Mouse (Mus musculus) neutrophil, adult 5-6 weeks (primary cell): ENCODE data around the gene Qpctl. TPM values are rescaled to one million over a fixed set of nuclear protein-coding genes. Genes with fewer than 3 reads are reported as not detected.

Experiments used
- ATAC-seq: fragments of 151-379, 151-347 bp; 2 replicates; pipeline ENCODE4 v1.8.0; 2017; ENCODE audit warnings: mild to moderate bottlenecking, moderate TSS enrichment; ENCODE audit not compliant: insufficient number of reproducible peaks, poor library complexity, low FRiP score, severe bottlenecking; ENCODE audit errors: extremely low read depth
- total RNA-seq: library from RNA; stranded (forward); fragments of 200-1000 nt; gene quantifications from 2 replicates; pipeline ENCODE4 v1.2.3, GENCODE M21; 2017

Qpctl gene
- total RNA-seq, 1 experiment from 2014 or later: 3.8 TPM

DNA sequence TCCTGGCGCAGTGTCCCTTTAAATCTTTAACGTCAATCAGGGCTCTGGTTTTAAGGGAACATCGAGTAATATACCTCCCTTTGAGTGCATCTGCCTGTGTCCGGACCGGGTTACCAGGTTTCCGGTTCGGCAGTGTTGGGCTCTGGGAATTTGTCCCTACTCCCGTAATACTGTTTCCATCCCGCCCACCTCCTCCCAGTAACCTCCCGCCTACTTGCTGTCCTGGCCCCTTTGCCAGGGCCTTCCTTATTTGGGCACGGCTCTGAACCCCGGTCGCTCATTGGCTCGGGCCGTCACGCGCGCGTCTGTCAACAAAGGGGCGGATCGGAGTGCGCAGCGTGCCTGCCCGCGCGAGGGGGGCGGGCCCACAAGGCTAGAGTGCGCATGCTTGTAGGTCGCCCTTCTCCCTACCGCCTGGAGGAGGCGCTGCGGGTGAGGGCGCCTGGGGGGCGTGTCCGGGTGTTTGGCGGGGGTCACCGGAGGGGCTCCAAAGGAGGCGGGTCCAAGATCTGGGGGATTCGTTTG lies 17.7 kb downstream of the Qpctl start:
- peak; percentile 90 for ATAC-seq

- ATAC-seq: no peak
Observed at GRCm38 (mm10) chr7:19130657-19131056, 18.4 kb downstream of the Qpctl start.

GRCm38 (mm10) chr7:19129396-19129795 lies 19.7 kb downstream of the Qpctl start:
- no peak for ATAC-seq

GRCm38 (mm10) chr7:19127744-19128143 lies 21.3 kb downstream of the Qpctl start:
- no peak for ATAC-seq

GRCm38 (mm10) chr7:19124713-19125112 lies 24.4 kb downstream of the Qpctl start:
- no peak for ATAC-seq

DNA sequence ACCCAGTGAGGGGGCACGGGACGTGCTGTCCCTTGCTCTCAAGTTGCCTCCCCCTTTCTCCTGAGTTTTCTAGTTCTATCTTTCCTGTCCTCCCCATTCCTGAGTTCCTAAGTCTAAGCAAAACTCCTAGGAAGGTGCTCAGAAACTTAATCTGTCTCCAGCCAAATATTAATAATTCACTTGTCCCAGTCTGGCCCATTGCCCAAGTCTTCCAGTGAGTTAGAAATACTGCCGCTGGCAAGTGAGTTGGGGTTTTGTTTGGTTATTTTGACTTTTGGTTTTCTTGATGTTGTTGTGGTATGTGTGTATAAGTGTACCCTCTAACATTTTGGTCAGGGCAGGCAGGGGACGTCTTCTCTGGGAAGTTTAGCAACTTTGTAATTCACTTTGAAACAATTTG lies 27.4 kb downstream of the Qpctl start:
- ATAC-seq: no peak

DNA sequence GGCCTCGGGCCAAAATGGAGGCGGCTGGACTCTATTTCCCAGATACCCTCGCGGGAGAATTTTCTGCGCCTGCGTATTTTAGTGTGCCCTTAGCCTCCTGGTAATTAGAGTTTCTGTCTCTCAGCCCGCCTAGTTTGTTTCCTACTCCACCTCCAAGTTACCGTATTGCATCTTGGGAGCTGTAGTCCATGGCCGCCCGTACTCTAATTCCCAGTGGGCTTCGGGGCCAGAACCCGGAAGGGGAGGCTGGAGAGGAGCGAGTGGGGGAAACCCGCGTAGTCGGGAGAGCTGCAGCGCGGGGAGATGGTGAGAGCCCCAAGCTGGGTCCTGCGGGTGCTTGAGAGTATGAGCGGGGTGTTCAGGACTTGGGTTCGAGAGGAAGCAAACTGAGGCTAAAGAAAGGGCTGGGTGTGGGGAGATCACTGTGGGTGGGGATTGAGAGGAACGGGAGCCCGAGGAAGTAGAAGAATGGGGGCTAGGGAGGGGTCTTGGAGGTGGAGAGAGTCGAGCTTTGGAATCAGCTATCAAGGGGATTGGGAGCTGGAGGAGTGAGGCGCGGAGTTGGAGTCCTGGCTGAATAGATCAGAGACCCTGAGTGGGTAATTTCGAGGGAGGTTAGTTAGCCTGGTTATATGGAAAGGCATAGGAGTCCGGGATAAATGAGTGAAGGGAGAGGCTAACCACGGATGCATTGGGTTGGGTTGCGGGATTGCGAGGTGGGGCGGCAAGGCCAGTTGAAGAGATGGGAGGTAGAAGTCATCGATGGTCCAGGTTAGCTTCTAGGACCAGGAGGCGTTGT lies 29.3 kb downstream of the Qpctl start, which contains the start of gene Fbxo46:
TSS of gene Fbxo46 (plus strand) at position 229 of the 799 bp plus-strand sequence.
- peak; percentile 100 for ATAC-seq

- ATAC-seq: no peak
Observed at GRCm38 (mm10) chr7:19119083-19119482, 30.0 kb downstream of the Qpctl start.

DNA sequence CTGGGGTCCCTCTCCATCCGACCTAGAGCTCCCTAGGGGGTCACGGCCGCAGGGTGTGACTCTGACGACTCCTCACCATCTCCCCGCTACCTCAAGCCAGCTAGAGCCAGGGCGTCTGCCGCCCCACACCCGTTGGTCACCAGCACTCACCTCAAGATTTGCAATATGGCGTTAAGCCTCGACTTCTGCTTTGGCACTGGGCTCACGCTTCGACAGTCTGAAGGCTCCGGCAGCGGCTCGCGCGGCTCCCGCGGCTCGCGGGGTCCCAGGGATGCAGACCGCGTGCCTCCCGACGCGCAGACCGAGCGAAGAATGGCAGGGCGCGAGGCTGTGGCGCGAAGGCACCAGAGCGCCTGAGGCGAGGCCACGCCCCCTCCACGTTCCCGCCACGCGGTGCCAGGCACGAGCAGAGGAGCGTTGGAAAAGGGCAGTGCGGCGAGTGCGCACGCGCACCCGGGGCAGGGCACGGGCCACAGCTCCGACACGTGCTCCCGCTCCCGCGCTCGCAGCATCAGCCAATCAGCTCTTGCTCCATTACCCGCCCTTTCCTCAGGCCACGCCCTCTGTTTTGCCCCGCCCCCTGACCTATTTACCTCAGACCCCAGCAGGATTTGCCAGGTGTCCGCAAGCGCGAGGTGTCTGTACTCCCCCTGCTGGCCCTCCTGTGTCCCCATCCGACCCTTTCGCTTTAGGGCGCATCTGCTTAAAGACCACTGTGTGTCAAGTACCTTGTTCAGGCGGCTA lies 30.9 kb downstream of the Qpctl start, which contains the start of gene Gm4969:
TSS of gene Gm4969 (minus strand) at position 341 of the 744 bp plus-strand sequence.
- ATAC-seq: no peak

GRCm38 (mm10) chr7:19109565-19109964 lies 39.5 kb downstream of the Qpctl start:
- no peak for ATAC-seq

- no peak for ATAC-seq
Observed at GRCm38 (mm10) chr7:19107436-19107835, 41.7 kb downstream of the Qpctl start.

DNA sequence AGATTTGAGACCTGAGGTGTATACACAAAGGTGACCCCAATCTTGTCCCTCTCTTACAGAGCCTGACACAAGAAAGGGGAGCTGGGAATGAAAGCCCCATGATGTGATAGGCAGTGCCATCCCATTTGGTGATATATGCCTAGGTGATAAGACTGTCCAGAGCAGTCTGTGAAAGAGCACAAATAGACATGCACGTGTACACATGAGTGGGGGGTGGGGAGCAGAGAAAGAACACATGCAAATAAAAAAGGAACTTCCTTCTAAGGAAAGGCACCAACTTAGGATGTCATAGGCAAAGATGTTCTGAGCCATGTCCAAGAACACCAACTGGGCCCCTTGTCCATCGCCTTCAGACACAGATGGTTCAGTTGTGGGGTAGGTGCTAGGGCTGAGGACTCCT lies 44.6 kb downstream of the Qpctl start:
- ATAC-seq: no peak

DNA sequence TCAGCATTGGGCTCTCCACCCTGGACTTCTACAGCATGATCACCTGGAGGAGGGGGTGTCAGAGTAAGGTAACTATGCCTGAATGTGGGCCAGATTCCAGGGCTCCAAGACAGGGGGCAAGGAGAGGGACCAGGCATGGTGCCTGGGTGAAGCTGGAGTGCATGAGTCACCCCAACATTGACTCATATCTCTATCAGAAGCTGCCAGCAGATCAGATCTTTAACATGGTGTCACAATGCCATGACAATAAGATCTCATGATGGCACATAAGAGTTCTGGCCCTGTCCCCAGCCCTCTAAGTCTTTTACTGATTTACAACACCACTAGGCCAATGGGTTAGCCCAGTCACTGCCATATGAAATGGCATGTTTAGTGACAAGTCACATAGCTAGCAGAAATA lies 45.4 kb downstream of the Qpctl start:
- no peak for ATAC-seq

DNA sequence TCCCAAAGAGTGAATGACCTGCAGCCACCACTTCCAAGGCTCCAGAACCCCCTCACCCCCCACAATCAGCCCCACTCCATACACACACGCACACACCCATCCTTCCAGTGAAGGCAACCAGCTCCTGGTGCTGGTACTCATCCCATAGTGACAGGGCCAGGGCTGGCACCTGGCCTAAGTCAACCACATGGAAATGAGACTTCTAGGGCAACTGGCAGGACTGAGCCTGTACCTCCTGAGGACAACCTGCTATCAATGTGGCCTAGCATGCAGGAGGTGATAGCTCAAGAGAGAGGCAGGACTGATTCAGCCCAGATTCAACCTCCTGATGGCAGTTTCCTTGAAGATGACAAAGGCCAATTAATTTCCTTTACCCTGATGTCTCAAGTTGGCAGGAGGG lies 48.8 kb downstream of the Qpctl start:
- no peak for ATAC-seq

GRCm38 (mm10) chr7:19098811-19099210 lies 50.3 kb downstream of the Qpctl start:
- ATAC-seq: no peak

GRCm38 (mm10) chr7:19097863-19098262 lies 51.2 kb downstream of the Qpctl start:
- no peak for ATAC-seq

GRCm38 (mm10) chr7:19097217-19097616 lies 51.9 kb downstream of the Qpctl start:
- no peak for ATAC-seq

- no peak for ATAC-seq
Observed at GRCm38 (mm10) chr7:19096421-19096976, 52.6 kb downstream of the Qpctl start.

GRCm38 (mm10) chr7:19095751-19096110 lies 53.4 kb downstream of the Qpctl start:
- ATAC-seq: no peak
